Mouse (Mus musculus) forelimb bud, embryonic 11.5 days (tissue): Measurements from ENCODE around the gene Ppm1l.

Source experiments
- DNase-seq: peaks from one replicate; pipeline ENCODE4 v3.0.0-alpha.2; 2012; ENCODE audit warnings: low read depth, low spot score

Gene Ppm1l

DNA sequence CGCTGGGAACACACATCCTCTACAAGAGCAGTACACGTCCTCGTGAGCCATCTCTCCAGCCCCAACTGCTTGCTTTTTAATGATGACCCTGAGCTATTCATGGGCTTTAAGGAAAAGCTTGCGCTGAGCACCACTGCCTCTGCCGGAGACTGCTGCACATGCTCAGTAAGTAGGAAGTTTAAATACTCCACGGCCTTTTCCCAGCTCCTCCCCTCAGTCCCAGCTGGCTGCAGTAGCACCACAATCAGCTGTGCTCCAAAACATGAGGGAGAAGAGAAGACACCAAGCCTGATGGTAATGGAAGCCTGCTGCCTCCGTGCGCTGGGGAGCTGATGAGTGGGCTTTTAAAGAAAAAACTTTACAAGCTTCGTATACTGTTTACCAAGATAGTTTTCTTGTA is 277.4 kb downstream of the Ppm1l start:
- no peak for DNase-seq

DNA sequence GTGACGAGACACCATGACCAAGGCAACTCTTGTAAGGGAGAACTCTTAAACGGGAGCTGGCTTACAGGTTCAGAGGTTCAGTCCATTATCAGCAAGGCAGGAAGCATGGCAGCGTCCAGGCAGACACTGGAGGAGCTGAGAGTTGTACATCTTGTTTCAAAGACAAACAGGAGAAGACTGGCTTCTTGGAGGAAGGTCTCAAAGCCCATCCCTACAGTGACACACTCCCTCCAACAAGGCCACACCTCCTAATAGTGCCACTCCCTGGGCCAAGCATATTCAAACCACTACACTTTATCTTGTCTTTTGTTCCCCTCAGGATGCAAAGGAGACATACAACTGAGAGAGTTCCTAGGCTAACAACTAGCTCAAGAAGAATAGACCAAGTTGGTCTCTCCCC is 279.5 kb downstream of the Ppm1l start:
- DNase-seq: no peak

DNA sequence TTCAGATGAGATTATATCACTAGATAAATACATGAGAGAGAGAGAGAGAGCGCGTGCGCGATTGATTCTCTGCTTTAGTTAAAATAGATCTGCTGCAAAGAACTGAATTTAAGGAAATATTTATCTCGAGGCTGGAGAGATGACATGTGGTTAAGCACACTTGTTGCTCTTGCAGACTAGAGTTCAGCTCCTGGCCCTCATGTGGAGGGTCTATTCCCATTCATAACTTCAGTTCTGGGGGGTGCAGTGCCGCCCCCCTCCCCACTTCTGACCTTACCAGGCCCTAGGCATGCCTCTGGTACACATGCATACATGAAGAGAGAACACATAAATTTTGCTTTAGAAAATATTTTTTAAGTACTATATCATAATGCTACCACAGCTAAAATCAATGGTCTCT is 280.6 kb downstream of the Ppm1l start:
- DNase-seq: no peak

DNA sequence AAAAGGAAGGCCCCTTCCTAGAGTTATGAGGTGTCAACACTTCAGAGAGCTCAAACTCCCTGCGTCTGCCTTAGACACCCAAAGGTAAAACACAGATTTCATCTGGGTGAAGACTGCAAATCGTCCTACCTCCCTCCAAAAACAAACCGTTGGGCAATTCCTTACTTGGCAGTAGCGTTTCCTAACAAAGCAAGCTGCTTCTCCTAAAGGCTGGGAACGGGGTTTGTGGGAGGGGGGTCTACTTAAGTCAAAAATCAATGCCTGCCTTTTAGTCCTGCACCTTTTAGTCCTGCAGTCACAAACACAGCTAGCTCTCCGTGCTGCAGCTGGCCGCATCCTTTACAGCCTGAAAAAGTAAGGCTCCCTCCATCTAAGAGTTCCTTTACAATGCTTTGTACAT is 281.2 kb downstream of the Ppm1l start:
- peak; percentile 30 for DNase-seq

DNA sequence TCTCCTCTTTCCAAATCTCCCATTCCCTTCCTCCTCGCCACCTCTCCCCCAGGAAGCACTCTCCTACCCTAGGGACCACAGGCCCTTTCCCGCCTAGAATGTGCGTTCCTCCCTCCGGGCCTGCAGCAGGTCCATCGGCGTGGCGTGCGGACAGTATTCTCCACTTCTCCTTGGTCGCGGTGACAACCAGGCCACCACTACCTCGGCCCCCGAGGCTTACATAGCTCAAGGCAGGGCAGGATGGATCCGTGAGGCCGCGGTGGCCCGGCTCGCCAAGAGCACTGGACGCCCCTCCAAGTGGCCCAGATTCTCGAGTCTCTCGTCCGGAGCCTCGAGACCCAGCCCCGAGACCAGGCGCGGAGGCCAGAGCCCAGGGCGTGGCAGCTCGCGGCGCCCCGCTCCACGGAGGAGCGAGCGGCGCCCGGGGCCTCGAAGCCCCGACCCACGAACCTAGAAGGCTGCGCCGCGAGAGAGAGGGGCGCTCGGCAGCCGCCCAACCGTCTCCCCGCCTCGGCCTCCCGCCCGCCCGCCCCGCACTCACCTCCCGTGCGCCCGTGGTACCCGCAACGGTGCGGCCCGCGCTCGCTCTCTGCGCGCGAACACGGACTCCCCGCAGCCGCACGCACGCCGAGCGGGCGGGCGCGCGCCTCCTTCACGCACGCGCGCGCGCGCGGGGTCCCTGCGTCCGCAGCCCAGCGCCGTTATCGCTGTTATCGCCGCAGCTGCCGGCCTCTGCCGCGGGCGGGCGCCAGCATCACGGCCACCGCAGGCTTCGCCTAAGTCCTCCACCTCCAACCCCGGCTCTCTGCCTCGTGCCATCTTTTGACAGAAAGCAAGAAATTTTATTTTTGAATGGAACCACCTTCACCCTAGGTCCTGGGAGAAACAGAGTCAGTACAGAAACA is 281.9 kb downstream of the Ppm1l start, which contains the start of gene B3galnt1:
Gene B3galnt1 (minus strand): TSS at position 700 of the 905 bp plus-strand sequence.
- DNase-seq: peak; percentile 49

DNA sequence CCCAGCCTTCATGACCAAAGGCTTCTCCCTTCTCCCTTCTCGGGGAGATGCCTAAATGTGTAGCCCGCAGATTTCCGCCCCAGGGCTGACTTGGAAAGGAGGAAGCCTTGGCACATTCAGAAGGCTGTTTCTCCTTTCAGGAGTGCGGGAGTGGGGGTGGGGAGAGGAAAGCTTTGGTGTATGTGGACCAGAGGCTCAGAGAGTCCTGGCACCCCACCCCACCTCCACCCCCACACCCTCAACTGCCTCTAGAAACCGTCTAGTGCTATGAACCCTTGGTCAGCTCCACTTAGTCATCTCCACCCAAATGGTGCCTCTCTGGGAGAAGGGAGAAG is 282.5 kb downstream of the Ppm1l start:
- DNase-seq: no peak

DNA sequence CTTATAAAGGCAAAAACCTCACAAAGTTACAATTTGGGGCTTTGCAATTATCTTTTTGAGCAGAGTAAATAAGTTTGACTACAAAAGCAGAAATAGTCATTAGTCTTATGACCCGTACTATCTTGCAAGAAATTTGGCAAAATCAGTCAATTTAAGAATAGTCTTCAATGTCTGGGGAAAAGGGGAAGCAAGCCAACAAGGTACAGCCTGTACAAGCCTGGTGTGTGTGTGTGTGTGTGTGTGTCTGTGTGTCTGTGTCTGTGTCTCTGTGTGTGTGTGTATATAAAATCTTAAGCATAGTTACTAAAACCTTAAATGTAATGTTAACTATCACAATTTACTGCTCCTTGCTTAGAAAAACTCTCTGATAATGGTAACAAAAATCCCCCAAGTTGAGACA is 290.3 kb downstream of the Ppm1l start:
- DNase-seq: no peak

DNA sequence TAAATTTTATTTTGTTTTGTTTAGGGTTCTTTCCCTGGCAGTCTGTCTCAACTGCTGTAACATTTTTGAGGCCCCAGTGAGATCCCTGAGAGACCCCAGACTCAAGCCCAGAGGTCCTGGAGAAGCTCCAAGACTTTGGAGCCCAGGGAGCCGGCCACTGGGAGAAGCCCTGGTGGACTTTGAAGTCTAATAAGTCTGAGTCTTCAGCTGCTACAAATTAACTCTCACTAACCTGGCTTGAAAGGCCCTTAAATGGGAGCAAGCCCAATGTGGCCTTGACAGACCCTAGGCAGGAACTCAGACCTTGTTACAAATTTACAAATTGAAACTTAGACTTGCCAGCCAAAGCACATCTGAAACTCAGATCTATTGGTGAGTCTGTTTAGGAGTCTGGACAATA is 290.8 kb downstream of the Ppm1l start:
- DNase-seq: no peak

DNA sequence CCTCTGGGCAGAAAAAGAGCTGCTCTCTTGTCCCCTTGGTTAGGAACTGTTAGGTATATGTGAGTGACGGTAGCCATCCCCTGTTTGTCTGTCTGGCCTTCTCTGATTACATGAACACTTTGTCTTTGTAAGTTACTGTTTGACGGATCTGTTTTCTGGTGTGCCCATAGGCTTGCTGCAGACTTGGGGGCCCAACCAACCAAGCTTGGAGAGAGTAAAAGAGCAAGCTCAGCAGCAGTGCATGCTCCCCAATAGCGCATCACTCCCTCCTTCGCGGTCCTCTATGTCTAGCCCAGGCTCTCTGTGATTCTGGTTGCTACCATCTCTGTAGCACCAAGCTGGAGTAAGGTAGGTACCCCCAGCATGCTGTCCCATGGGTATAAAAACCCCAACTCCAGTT is 291.2 kb downstream of the Ppm1l start:
- no peak for DNase-seq
